Mouse (Mus musculus): ENCODE results near the gene Dlx6.
A peak's percentile ranks its signal among the peaks of the same experiment; 100 is the strongest.

The Dlx6 gene

GRCm38 (mm10) chr6:6863160-6863870 is at the start of gene Dlx6:
TSS of gene Dlx6 (plus strand) at chr6:6863334.
- no peak for TF ChIP-seq POU5F1 (IDR thresholded peaks at IDR 0.05; ENCODE audit: borderline replicate concordance, low read length)
- no peak for TF ChIP-seq CTCF (conservative IDR thresholded peaks at IDR 0.05; ENCODE audit: low read length)
- TF ChIP-seq NANOG (IDR thresholded peaks at IDR 0.05; ENCODE audit: borderline replicate concordance, low read length) = no peak
- Histone ChIP-seq H3K4me3 (replicated peaks; ENCODE audit: low read length) (peak within 1 kb of the TSS; percentile 61), H3K9me3 (ENCODE audit: low read length) (no peaks in the 10 kb centered on the region), H3K4me1 (replicated peaks; ENCODE audit: low read depth, low read length) (peaks cover 49% of the 10 kb centered on the region), H3K27me3 (ENCODE audit: insufficient read depth, low read length) (peaks cover 91% of the 10 kb centered on the region), H3K36me3 (ENCODE audit: insufficient read depth, low read length) (no peaks in the 10 kb centered on the region)

- no peak overlapping the region for H3K4me3 ChIP-seq (replicated peaks; ENCODE audit: low read length)
- H3K9me3 ChIP-seq (ENCODE audit: low read length) = no peaks in the 10 kb centered on the region
- H3K27me3 ChIP-seq (ENCODE audit: insufficient read depth, low read length) = no peaks in the 10 kb centered on the region
- TF ChIP-seq NANOG (IDR thresholded peaks at IDR 0.05; ENCODE audit: borderline replicate concordance, low read length) = no peak
- no peak for TF ChIP-seq POU5F1 (IDR thresholded peaks at IDR 0.05; ENCODE audit: borderline replicate concordance, low read length)
- no peak for TF ChIP-seq CTCF (conservative IDR thresholded peaks at IDR 0.05; ENCODE audit: low read length)
- no peaks in the 10 kb centered on the region for H3K36me3 ChIP-seq (ENCODE audit: insufficient read depth, low read length)
- H3K4me1 ChIP-seq (replicated peaks; ENCODE audit: low read depth, low read length) = no peaks in the 10 kb centered on the region
Measured at GRCm38 (mm10) chr6:6816821-6817220, 46.3 kb upstream of the Dlx6 start.

- Histone ChIP-seq H3K36me3 (ENCODE audit: insufficient read depth, low read length) (no peaks in the 10 kb centered on the region), H3K4me1 (replicated peaks; ENCODE audit: low read depth, low read length) (no peaks in the 10 kb centered on the region), H3K9me3 (ENCODE audit: low read length) (no peaks in the 10 kb centered on the region), H3K27me3 (ENCODE audit: insufficient read depth, low read length) (peaks cover 6% of the 10 kb centered on the region; the same call in 1 of the 2 replicates), H3K4me3 (replicated peaks; ENCODE audit: low read length) (no peak overlapping the region)
- TF ChIP-seq CTCF (conservative IDR thresholded peaks at IDR 0.05; ENCODE audit: low read length) = no peak
- no peak for TF ChIP-seq NANOG (IDR thresholded peaks at IDR 0.05; ENCODE audit: borderline replicate concordance, low read length)
- TF ChIP-seq POU5F1 (IDR thresholded peaks at IDR 0.05; ENCODE audit: borderline replicate concordance, low read length) = no peak
Measured at GRCm38 (mm10) chr6:6818036-6818788, 44.9 kb upstream of the Dlx6 start.

- Histone ChIP-seq H3K4me1 (replicated peaks; ENCODE audit: low read depth, low read length) (no peaks in the 10 kb centered on the region), H3K4me3 (replicated peaks; ENCODE audit: low read length) (no peak overlapping the region), H3K9me3 (ENCODE audit: low read length) (no peaks in the 10 kb centered on the region), H3K27me3 (ENCODE audit: insufficient read depth, low read length) (peaks cover 8% of the 10 kb centered on the region; the same call in 1 of the 2 replicates), H3K36me3 (ENCODE audit: insufficient read depth, low read length) (no peaks in the 10 kb centered on the region)
- no peak for TF ChIP-seq POU5F1 (IDR thresholded peaks at IDR 0.05; ENCODE audit: borderline replicate concordance, low read length)
- no peak for TF ChIP-seq NANOG (IDR thresholded peaks at IDR 0.05; ENCODE audit: borderline replicate concordance, low read length)
- no peak for TF ChIP-seq CTCF (conservative IDR thresholded peaks at IDR 0.05; ENCODE audit: low read length)
Measured at GRCm38 (mm10) chr6:6819134-6819533, 44.0 kb upstream of the Dlx6 start.

GRCm38 (mm10) chr6:6825313-6825712 is 37.8 kb upstream of the Dlx6 start:
- H3K9me3 ChIP-seq (ENCODE audit: low read length) = peaks cover 13% of the 10 kb centered on the region; the same call in 1 of the 2 replicates
- H3K4me1 ChIP-seq (replicated peaks; ENCODE audit: low read depth, low read length) = 0 out of 2 replicates have a peak, but pooled peaks cover 3% of the 10 kb centered on the region
- no peaks in the 10 kb centered on the region for H3K36me3 ChIP-seq (ENCODE audit: insufficient read depth, low read length)
- peaks cover 22% of the 10 kb centered on the region for H3K27me3 ChIP-seq (ENCODE audit: insufficient read depth, low read length)
- TF ChIP-seq NANOG (IDR thresholded peaks at IDR 0.05; ENCODE audit: borderline replicate concordance, low read length) = peak; percentile 81
- no peak for TF ChIP-seq POU5F1 (IDR thresholded peaks at IDR 0.05; ENCODE audit: borderline replicate concordance, low read length)
- H3K4me3 ChIP-seq (replicated peaks; ENCODE audit: low read length) = no peak overlapping the region

GRCm38 (mm10) chr6:6826861-6827260 is 36.3 kb upstream of the Dlx6 start:
- peaks cover 27% of the 10 kb centered on the region for H3K27me3 ChIP-seq (ENCODE audit: insufficient read depth, low read length)
- H3K4me1 ChIP-seq (replicated peaks; ENCODE audit: low read depth, low read length) = 0 out of 2 replicates have a peak, but pooled peaks cover 3% of the 10 kb centered on the region
- H3K9me3 ChIP-seq (ENCODE audit: low read length) = peaks cover 13% of the 10 kb centered on the region; the same call in 1 of the 2 replicates
- H3K4me3 ChIP-seq (replicated peaks; ENCODE audit: low read length) = no peak overlapping the region
- no peaks in the 10 kb centered on the region for H3K36me3 ChIP-seq (ENCODE audit: insufficient read depth, low read length)
- TF ChIP-seq CTCF (conservative IDR thresholded peaks at IDR 0.05; ENCODE audit: low read length) (no peak), POU5F1 (IDR thresholded peaks at IDR 0.05; ENCODE audit: borderline replicate concordance, low read length) (no peak)

- Histone ChIP-seq H3K4me3 (replicated peaks; ENCODE audit: low read length) (no peak overlapping the region), H3K36me3 (ENCODE audit: insufficient read depth, low read length) (no peaks in the 10 kb centered on the region), H3K27me3 (ENCODE audit: insufficient read depth, low read length) (peaks cover 19% of the 10 kb centered on the region), H3K9me3 (ENCODE audit: low read length) (peaks cover 9% of the 10 kb centered on the region; the same call in 1 of the 2 replicates), H3K4me1 (replicated peaks; ENCODE audit: low read depth, low read length) (no peaks in the 10 kb centered on the region)
- no peak for TF ChIP-seq CTCF (conservative IDR thresholded peaks at IDR 0.05; ENCODE audit: low read length)
- no peak for TF ChIP-seq NANOG (IDR thresholded peaks at IDR 0.05; ENCODE audit: borderline replicate concordance, low read length)
- TF ChIP-seq POU5F1 (IDR thresholded peaks at IDR 0.05; ENCODE audit: borderline replicate concordance, low read length) = no peak
Measured at GRCm38 (mm10) chr6:6830446-6830845, 32.7 kb upstream of the Dlx6 start.

- no peaks in the 10 kb centered on the region for H3K9me3 ChIP-seq (ENCODE audit: low read length)
- no peaks in the 10 kb centered on the region for H3K36me3 ChIP-seq (ENCODE audit: insufficient read depth, low read length)
- TF ChIP-seq NANOG (IDR thresholded peaks at IDR 0.05; ENCODE audit: borderline replicate concordance, low read length) = no peak
- no peak for TF ChIP-seq POU5F1 (IDR thresholded peaks at IDR 0.05; ENCODE audit: borderline replicate concordance, low read length)
- TF ChIP-seq CTCF (conservative IDR thresholded peaks at IDR 0.05; ENCODE audit: low read length) = no peak
- H3K4me1 ChIP-seq (replicated peaks; ENCODE audit: low read depth, low read length) = no peaks in the 10 kb centered on the region
- H3K4me3 ChIP-seq (replicated peaks; ENCODE audit: low read length) = no peak overlapping the region
- peaks cover 7% of the 10 kb centered on the region; the same call in 1 of the 2 replicates for H3K27me3 ChIP-seq (ENCODE audit: insufficient read depth, low read length)
Measured at GRCm38 (mm10) chr6:6833301-6833700, 29.8 kb upstream of the Dlx6 start.

All from E14TG2a.4 (cell line).